Mouse (Mus musculus) cerebellum, postnatal 4 days (tissue): ENCODE measurements around the gene Lcn3.
"Not testable (repeated sequence)": the region's sequence is repeated elsewhere in the genome, so short reads cannot be mapped to it uniquely, and the experiment has no call there.

Experiments
- DNase-seq, 2 experiments: peaks; one replicate each; pipeline ENCODE4 v3.0.0; 2022; ENCODE audit warnings: low spot score in 2 of 2, mixed read lengths in 1 of 2

Gene Lcn3

DNA sequence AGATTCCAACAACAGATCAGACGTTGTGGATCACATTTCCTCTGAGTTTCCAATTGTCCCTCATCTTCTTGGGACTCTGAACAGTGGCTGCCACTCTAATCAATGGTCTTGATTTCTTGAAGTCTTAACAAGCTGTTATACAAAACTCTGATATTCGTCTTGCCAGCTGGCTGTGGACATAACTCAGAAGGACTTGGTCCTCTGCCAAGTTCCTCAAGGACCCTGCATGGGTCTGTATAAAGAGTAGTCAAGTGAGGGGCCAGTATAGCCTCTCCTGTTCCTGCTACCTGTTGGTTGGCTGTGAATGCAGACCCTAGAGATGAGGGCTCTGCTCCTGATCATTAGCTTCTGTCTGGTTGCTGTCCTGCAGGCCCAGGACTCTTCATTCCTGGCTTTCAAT is at the start of gene Lcn3:
Lcn3 (plus strand) TSS at position 301 of the 400 bp plus-strand sequence.
- no peak for DNase-seq

DNA sequence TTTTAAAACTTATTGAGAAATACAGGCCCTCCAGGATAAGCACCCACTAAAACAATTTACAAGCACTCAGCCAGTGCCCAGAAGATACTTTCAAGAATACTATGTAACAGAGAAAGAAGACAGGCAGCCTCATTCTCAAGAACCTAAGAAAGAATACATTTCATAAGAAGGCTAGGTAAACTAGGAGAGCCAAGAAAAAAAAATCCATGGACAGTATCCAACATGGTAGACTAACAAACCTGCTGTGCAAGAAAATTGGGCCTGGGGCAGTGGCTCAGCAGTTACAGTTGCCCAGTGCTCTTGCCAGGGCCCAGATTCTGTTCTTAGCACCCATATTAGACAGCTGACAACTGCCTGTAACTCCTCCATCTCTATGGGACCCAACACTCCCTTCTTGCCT is 48.1 kb upstream of the Lcn3 start:
- no peak for DNase-seq

DNA sequence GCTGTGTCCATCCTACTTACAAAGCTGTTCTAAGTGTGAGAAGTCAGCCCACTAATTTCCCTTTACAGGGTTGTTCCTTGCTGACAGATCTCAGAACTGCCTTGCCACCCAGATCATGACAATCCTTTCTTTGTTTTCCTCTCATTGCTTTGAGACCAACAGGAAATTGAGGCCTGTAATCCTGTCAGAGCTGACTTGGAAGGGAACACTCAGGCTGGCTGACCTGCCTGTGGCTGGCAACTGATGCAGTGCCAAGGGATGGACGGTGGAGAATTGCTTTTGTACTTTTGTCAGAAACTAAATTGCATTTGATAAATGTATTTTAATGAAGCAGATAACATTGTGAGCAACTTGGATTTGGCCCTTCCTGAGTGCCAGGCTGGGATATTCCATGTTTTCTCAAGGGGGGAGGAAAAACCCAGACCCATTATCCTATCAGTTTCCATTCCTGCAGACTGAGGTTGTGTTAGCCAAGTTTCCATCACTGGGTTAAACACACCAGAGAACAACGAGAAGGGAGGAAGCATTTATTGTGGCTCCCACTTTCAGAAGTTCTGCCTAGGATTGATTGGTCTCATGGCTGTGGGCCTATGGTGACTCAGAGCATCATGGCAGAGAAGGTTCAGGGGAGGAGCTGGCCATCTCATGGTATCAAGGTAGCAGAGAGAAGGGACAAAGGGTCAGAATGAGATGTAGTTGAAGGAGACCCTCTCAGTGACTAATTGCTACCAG is 32.0 kb upstream of the Lcn3 start:
- DNase-seq: no peak

DNA sequence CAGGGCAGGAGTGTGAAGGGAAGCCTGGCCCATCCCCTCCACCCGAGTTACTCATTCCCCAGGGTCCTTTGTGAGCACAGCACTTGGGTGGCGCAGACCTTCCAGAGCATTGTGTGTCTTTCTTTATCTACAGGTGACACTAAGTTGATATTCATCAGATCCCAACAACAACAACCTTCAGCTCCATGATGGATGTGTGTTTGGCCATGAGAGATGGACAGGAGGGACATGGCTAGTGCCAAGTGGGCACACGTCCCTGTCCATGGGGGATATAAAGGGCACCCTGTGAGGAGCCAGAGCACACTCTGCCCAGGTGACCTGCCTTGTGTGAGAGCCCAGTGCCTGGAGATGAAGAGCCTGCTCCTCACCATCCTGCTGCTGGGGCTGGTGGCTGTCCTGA is 28.7 kb upstream of the Lcn3 start, which contains the start of gene Obp2b:
Obp2b (plus strand) TSS at position 301 of the 400 bp plus-strand sequence.
- not testable (repeated sequence) for DNase-seq

DNA sequence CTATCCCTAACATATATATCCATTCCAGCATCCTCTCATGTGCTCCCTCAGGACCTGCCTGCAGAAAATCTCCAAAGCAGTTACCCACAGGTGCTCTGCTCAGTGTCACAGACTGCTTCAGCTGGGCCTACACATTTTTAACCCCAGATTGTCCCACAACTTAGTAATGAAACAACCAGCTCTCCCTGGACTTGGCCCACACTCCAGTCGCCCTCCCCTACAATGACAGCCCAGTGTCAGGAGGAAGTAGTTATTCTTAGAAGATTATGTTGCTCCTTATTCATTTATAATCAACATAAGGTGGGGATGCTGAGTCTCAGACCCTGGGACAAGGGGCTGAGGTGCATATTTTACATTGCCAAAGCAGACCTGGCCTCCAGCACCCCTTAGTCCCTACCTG is 23.7 kb upstream of the Lcn3 start:
- DNase-seq: no peak

DNA sequence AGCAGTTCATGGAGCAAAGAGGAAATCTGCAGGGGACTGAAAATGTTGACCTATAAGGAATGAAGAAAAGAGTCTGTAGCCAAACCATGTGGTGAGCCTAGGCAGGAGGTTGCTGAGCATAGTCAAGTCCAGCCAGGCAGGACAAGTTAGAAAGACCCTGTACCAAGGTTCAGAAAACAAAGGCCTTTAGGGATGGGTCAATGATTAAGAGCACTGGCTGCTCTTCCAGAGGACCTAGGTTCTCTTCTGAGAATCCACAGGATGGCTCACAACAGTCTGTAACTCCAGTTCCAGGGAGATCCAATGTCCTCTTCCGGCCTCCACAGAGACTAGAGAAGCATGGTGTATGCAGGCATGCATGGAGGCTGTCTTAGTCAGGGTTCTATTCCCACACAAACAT is 11.2 kb upstream of the Lcn3 start:
- no peak for DNase-seq

DNA sequence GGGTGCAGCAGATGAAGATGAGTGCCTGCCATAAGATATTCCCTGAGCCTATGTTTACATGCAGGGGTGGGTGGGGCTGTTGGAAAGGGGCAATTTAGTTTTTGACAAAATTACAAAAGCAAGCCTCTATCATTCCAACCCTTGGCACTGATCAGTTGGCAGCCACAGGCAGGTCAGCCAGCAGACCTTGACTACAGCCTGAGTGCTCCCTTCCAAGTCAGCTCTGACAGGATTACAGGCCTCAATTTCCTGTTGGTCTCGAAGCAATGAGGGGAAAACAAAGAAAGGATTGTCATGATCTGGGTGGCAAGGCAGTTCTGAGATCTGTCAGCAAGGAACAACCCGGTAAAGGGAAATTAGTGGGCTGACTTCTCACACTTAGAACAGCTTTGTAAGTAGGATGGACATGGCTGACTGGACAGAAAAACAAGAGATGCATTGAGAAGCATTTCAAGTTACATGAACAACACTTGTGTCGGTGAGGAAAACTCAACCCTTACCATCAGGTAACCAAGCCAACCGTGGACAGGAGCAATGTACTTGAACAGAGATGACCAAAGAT is 7.2 kb upstream of the Lcn3 start:
- no peak for DNase-seq

DNA sequence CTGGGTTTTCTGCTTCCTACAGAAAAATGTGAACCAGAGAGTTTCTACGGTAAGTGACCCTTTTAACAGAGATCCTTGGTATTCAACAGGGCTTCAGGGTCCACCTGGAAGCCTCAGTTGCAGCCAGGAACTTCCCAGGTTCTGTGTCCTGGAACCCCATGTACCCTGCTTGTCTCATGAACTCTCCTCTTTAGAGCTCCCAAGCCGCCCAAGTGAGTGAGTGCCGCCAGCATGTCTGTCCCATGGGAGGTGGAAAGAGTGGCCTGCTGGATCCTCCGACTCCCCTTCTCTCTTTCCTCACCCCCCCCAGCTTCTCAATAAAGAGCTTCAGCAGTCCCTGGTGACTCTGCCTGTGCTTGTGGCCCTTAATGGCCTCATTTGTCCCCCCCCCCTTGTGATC is 2.4 kb downstream of the Lcn3 start:
- DNase-seq: no peak

DNA sequence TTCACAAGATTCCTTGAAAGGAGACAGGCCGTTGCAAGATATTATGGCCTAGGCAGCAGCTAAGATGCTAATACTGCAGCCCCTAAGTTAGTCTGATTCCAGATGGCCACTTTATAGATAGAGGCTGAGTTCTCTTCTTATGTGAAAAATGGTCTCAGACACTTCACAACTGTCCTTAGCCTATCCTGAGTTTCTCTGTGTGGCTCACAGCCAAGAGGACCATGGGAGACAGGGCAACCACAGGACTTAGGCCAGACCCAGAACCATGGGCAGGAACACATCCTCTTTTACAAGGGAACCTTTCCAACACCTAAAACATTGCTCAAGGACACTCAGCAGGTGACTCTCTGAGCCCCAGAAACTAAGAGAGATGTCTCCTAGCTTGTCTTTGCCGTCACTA is 8.1 kb downstream of the Lcn3 start:
- DNase-seq: no peak

DNA sequence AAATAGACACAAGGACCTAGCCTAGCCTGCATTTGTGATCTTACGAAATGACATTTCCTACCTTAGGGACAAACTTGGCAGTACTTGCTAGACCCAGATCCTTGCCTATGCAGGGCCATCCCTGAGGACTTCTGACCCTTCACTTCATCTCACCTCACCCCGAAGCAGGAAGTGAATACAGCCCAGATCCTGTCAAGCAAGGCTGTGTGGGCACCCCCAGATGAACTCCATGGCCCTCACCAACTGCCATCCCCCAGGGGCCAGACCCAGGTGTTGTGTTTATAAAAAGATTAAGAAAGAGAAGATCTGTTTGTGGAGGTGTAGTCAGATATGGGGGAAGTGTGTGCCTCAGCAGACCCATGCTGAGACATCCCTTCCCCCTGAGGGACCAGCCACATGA is 9.3 kb downstream of the Lcn3 start:
- DNase-seq: no peak

DNA sequence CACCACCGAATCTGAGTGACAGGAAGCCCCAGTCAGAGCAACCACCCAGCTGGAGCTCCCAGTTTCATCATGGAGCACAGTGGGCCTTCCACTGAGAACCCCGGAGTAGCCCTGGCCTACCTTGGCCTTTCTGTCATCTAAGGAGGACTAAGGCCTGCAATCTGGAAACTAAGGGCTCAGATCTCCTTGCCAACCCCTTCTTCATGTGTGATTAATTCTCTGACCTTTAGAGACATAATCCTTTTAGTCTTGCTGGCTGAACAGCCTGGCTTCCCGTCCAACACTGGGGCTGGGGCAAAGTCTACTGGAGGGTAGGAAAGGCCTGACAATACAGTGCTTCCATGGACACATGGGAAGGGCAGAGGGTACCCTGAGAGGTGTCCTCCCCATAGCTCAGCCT is 10.6 kb downstream of the Lcn3 start:
- no peak for DNase-seq

DNA sequence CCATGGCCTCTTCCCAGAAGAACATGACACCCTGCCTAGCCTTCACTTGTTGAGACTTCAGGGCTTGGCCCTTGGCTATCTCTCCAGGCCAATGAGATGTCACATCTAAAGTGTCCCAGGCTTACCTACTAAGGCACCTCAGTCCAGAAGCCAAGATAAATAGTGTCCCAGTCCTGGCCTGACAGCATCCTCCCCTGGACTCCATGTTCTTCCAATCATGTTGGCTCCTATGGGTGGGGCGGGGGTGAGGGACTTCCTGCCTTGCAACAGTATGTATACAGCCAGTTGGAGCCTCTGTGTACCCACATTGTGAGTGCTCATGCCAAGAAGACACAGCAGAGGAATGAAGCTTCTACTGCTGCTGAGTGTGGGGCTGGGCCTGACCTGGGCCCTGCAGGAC is 11.3 kb downstream of the Lcn3 start, which contains the start of gene Lcn11:
Lcn11 (plus strand) TSS at position 301 of the 400 bp plus-strand sequence.
- no peak for DNase-seq

DNA sequence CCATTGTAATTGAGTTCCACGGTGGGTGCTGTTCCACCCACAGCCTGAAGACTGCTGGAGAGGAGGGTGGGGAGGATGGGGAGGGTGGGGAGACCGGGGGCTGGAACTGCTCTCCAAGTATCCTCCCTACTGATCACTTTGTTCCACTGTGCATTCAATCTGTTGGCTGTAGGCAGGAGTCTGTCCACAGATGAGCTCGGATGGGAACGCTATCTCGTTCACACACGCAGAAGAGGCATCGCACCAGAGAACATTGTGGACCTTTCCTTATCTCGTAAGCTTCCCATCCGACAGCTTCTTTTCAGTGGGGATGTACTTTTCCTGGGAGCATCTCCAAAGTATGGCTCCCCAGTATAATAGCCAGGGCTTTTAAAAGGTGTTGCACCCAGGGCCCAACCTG is 13.7 kb downstream of the Lcn3 start:
- no peak for DNase-seq

DNA sequence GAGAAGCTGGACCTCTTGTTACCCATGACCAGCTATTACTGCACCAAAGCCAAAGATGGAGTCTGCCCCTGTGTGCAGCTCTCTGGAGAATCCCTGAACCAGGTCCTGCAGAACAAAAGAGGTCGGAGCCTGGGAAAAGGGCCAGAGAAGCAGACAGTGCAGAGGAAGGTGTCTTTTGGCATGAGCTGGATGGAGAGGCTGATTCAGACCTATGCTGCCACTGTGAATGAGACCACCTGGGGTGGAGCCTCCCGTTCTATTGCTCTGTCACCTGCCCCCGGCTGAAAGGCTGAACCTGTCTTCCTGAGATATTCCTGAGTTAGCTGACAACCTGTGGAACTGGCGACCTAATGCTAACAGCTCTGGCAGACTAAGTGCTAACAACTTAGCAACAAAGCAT is 15.6 kb downstream of the Lcn3 start:
- DNase-seq: no peak

DNA sequence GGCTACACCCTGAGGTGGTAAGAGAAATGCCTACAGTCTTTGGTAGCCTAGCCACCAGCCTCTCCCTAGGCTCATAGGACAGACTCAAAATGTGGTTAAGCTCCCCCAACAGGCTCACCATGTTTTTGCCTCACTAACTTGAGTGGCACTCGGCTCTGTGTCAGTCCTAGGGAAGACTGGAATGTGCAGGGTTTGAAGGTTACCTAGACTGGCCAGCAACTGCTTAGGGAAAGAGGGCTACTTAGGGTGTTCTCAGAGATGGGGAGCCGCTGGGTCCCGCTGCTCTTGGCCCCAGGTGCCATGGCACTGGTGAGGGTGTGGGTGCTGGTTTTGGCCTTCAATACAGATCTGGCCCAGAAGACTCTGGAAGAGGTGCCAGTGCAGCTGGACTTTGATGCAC is 16.6 kb downstream of the Lcn3 start, which contains the start of gene Gm13539:
Gm13539 (plus strand) TSS at position 301 of the 400 bp plus-strand sequence.
- no peak for DNase-seq

DNA sequence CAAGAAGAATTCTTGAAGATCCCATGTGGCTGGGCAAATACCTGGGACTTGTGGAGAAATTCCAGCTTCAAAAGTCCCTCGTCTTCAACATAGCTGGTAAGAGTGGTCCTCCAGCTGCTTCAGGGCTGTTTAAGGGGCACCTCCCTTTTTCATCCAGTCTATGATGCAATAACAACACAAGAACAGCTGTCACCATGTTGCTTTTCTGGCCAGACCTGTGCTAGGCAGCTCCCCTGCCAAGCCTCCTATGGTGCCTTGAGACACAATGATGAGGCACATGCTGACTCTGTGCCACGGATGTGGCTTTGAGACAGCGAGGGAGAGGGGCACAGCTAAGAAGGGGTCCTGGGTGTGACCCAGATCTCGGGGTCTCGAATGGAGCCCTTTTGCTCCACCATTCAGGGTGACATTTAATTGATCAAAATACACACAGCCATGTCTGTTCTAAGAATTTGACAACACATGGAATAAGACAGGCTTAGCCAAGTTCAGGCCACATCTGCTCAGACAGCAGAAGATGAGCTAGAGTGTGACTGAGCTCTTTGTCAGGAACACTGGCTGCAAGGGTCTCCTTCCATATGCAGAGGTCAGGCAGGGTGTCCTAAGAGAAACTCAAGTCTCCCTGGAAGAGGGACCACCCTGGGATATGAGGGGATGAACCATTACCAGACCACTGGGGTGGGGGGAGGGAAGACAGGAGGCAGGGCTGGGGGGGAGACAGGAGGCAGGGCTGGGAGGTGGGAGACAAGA is 20.4 kb downstream of the Lcn3 start:
- DNase-seq: no peak

DNA sequence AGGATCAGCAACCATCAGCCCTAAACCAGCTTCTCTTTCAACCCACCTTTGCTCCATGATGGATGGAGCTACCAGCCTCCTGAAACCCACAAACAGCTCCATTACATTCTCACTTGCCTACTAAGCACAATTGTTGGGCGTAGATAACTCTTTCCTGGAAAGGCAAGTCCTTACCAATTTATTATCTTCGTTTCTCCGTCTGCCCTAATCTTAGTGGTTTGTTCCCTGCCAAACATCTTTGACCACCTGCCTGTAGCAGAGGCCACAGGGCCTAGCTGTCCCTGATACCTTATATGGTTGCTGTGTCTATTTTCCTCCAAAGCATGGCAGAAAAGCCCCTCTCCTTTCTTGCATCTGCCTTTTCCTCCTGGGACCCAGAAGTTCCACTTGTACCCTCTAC is 23.7 kb downstream of the Lcn3 start:
- DNase-seq: no peak

DNA sequence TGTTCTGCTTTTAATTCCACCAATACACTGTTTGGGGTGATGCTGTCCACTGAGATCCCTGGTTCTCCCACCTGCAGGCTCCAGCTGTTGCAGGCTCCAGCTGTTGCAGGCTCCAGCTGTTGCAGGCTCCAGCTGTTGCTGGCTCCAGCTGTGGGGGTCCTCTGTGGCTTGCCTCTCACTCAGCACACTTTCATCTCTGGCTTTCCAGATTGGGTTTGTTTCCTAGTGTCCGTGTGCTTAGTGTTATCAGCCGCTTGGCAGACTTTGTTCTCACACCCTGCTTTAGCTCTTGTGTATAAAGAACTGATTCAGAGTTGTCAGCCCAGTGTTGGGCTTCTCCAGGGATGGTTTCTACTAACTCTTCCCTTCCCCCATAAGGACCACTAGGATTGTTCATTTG is 32.3 kb downstream of the Lcn3 start:
- no peak for DNase-seq

DNA sequence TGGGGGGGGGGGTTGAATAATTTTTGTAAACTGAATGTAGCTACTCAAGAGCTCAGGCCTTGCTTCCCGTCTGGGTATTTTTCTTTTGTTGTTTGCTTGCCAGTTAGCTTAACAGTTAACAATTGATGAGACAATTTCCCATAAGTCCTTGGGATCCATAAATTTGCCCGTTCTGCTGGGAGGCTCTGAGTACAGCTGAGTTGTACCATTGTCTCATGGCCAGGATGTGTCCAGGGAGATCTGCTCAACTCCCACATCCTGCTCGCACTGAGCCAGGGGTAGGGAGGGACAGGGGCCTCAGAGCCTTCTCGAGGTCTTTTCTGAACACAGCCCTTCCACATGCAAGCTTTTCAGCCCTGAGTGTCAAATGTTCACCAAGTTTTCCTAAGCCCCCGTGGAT is 32.7 kb downstream of the Lcn3 start:
- DNase-seq: no peak

DNA sequence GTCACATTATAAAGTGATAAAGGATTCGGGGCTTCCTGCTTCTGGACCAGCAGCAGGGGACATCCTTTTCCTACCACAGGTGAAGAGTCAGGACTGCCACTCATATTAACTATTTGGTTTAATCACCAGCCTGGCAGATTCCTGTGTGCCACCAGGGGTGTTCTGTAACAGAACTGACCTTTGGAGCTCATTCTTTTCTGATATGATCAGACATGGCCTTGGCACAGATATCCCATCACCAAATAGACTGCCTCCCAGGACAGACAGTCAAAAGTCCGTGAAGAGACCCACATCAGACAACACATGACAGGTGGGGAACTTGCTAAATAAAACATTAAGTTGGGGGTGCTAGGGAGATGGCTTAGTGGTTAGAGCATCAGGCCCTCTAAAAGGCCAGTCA is 46.3 kb downstream of the Lcn3 start:
- DNase-seq: no peak

DNA sequence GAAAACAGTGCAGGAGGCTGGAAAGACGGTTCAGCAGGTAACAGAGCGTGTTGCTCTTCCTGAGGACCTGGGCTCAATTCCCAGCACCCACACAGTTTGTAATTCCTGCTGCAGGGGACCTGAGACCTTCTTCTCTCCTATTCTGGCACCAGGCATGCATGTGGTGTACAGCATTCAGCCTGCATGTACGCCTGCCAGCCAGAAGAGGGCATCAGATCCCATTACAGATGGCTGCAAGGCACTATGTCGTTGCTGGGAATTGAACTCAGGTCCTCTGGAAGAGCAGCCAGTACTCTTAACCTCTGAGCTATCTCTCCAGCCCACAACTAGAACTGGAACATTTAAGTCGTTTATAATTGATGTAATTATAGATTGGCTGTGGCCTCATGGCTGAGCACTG is 48.0 kb downstream of the Lcn3 start:
- no peak for DNase-seq

DNA sequence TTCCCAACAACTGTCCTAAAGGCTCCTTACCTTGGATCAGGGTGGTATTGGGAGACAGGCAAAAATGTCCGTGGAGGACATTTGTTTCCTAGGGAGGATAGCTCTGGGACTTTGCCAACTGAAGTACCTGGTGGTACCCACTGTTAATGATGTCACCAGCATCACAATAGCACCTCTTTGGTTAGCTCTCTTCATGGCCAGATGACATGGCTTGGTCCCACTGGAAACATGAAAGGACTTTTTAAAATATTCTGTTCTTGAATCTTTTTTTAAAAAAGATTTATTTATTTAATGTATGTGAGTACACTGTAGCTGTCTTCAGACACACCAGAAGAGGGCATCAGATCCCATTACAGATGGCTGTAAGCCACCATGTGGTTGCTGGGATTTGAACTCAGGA is 50.4 kb downstream of the Lcn3 start, which contains the start of gene Glt6d1:
Glt6d1 (minus strand) TSS at position 101 of the 400 bp plus-strand sequence.
- DNase-seq: not testable (repeated sequence)
